Mouse (Mus musculus) c-Kit-positive CD71-positive TER-119-positive erythroid progenitor cells, embryonic 14.5 days (primary cell): Measurements from ENCODE around the gene Gpn2.
A peak's percentile ranks its signal among the peaks of the same experiment; 100 is the strongest.

Source experiments
- DNase-seq: peaks from one replicate; pipeline ENCODE4 v3.0.0-alpha.2; 2013; ENCODE audit warnings: low spot score

Gpn2 gene

GRCm38 (mm10) chr4:133595538-133595937 lies 11.4 kb downstream of the Gpn2 start:
- no peak for DNase-seq

- no peak for DNase-seq
Observed at GRCm38 (mm10) chr4:133596084-133596483, 11.9 kb downstream of the Gpn2 start.

GRCm38 (mm10) chr4:133598616-133599015 lies 14.5 kb downstream of the Gpn2 start:
- DNase-seq: no peak

GRCm38 (mm10) chr4:133599116-133599515 lies 15.0 kb downstream of the Gpn2 start:
- DNase-seq: no peak

GRCm38 (mm10) chr4:133599571-133600073 lies 15.5 kb downstream of the Gpn2 start:
- DNase-seq: peak; percentile 80

GRCm38 (mm10) chr4:133600306-133600705 lies 16.1 kb downstream of the Gpn2 start:
- DNase-seq: no peak

GRCm38 (mm10) chr4:133601721-133602218 lies 17.6 kb downstream of the Gpn2 start, which contains the start of gene Sfn:
Gene Sfn (minus strand): TSS chr4:133602168.
- DNase-seq: no peak

- no peak for DNase-seq
Observed at GRCm38 (mm10) chr4:133603056-133603455, 18.9 kb downstream of the Gpn2 start.

GRCm38 (mm10) chr4:133604175-133604574 lies 20.0 kb downstream of the Gpn2 start:
- DNase-seq: no peak

- DNase-seq: no peak
Observed at GRCm38 (mm10) chr4:133604856-133605255, 20.7 kb downstream of the Gpn2 start.

- DNase-seq: no peak
Observed at GRCm38 (mm10) chr4:133605330-133605729, 21.2 kb downstream of the Gpn2 start.

- no peak for DNase-seq
Observed at GRCm38 (mm10) chr4:133607284-133607683, 23.1 kb downstream of the Gpn2 start.

- DNase-seq: peak; percentile 67
Observed at GRCm38 (mm10) chr4:133609719-133610118, 25.6 kb downstream of the Gpn2 start.

- DNase-seq: no peak
Observed at GRCm38 (mm10) chr4:133611815-133612214, 27.7 kb downstream of the Gpn2 start.

- DNase-seq: no peak
Observed at GRCm38 (mm10) chr4:133612416-133612815, 28.3 kb downstream of the Gpn2 start.

GRCm38 (mm10) chr4:133613026-133613425 lies 28.9 kb downstream of the Gpn2 start:
- DNase-seq: no peak

GRCm38 (mm10) chr4:133613867-133614266 lies 29.7 kb downstream of the Gpn2 start:
- no peak for DNase-seq

GRCm38 (mm10) chr4:133614274-133614761 lies 30.2 kb downstream of the Gpn2 start:
- no peak for DNase-seq

- DNase-seq: no peak
Observed at GRCm38 (mm10) chr4:133615416-133615815, 31.3 kb downstream of the Gpn2 start.

GRCm38 (mm10) chr4:133617936-133618335 lies 33.8 kb downstream of the Gpn2 start:
- no peak for DNase-seq

- no peak for DNase-seq
Observed at GRCm38 (mm10) chr4:133619473-133620136, 35.4 kb downstream of the Gpn2 start.

- DNase-seq: no peak
Observed at GRCm38 (mm10) chr4:133620668-133621067, 36.5 kb downstream of the Gpn2 start.

- DNase-seq: no peak
Observed at GRCm38 (mm10) chr4:133622161-133622695, 38.1 kb downstream of the Gpn2 start.
